Mouse (Mus musculus) heart, embryonic 16.5 days (tissue): Measurements from ENCODE around the gene Spata5. TPM values are rescaled to one million over a fixed set of nuclear protein-coding genes. Genes with fewer than 3 reads are reported as not detected.

Experiments
- polyA plus RNA-seq: library from polyadenylated mRNA; unstranded; fragments of >200 nt; fragmentation: Nextera tagmentation; extraction: Ambion mirVana; gene quantifications from 2 replicates; pipeline ENCODE4 v1.2.1, GENCODE M21; 2015

The Spata5 gene
- polyA plus RNA-seq, 1 experiment from 2014 or later, result 20.8 TPM

Other genes with a start within 250 kb of the Spata5 start
- not detected in 2 replicates for gene Il21, start 187.3 kb upstream of the Spata5 start, polyA plus RNA-seq
- gene Bbs12, start 107.3 kb upstream of the Spata5 start, polyA plus RNA-seq, result 4.7 and 5.3 TPM in 2 replicates
- 0.94 and 1.6 TPM in 2 replicates for gene Cetn4, start 107.2 kb upstream of the Spata5 start, polyA plus RNA-seq
- 1.1 and 1.2 TPM in 2 replicates for gene Fgf2, start 71.5 kb upstream of the Spata5 start, polyA plus RNA-seq
- 13.8 and 14.7 TPM in 2 replicates for gene Nudt6, start 315 bp downstream of the Spata5 start, polyA plus RNA-seq
- 6.9 and 8.2 TPM in 2 replicates for gene Spry1, start 220.1 kb downstream of the Spata5 start, polyA plus RNA-seq